Mouse (Mus musculus): Measurements from ENCODE around the gene Cldn12. TPM values are rescaled to one million over a fixed set of nuclear protein-coding genes. Genes with fewer than 3 reads are reported as not detected.

Cldn12 gene
- 10 to 100 TPM; 44.3 to 47.1 TPM for total RNA-seq (2021)

DNA sequence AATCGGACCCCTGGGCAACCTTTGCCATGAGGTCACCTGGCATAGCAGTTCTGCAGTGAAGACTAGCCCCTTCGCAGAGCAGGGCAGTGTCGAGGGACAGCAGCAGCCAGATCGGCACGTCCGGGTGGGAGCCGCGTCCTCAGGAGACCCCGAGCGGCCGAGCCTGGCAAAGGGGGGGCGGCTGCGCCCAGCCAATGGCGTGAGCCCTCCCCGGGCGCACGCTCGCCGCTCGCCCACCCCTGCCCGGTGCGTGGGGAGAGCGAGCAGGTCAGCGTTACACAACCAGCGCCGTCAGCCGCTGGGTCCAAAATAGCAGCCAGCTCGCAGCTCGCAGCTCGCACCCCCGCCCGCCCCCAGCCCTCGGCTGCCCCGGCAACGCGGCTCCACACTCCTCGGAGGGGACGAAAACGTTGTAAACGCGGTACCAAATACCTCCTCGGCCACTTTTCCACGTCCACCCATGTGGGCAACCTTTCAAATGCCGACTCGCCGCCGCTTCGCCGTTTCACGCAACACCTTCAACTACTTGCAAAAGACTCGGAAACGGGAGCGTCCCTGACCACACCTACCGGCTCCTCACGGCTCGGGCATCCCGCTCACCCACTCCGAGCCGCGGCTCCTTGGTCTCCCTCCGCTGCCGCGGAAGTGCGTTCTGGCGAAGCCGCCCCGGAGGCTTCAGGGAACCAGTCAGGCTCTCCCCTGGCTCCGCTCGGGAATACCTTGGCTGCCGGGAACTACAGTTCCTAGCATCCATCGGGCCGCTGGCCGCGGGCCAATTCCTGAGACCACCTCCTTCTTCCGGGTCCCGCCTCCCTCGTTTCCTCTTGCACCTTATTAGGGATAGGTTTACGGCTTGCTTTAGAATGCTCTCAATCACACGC lies at the start of gene Cldn12:
Gene Cldn12 (minus strand): TSS at position 763 of the 881 bp plus-strand sequence.
- intact Hi-C loops (cut with DNase I), result loop anchor here (5.0 kb wide), 1 partner anchor 43 kb away; the partner anchor contains the start of gene Gtpbp10
- DNase-seq (ENCODE audit: low spot score in 2 of 2), result peak; percentile 96 to 98

DNA sequence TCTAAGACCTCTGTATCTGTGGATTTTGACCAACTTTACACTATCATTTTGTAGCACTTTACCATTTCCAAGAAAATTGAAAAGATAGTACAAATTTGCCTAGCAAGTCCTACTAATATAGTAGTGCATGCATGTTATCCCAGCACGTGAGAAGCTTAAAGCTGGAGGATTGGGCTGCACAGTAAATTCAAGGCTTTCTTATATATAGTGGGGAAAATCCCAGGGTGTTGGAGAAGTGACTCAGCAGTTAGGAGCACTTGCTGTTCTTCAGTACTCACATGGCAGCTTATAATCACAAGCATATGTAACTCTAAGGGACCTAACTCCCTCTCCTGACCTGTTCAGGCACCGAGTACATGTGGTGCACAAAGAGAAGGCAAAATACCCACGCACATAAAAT lies 47.7 kb upstream of the Cldn12 start:
- no peak for DNase-seq (ENCODE audit: low spot score in 2 of 2)
- intact Hi-C loops (cut with DNase I), result no loop called here

DNA sequence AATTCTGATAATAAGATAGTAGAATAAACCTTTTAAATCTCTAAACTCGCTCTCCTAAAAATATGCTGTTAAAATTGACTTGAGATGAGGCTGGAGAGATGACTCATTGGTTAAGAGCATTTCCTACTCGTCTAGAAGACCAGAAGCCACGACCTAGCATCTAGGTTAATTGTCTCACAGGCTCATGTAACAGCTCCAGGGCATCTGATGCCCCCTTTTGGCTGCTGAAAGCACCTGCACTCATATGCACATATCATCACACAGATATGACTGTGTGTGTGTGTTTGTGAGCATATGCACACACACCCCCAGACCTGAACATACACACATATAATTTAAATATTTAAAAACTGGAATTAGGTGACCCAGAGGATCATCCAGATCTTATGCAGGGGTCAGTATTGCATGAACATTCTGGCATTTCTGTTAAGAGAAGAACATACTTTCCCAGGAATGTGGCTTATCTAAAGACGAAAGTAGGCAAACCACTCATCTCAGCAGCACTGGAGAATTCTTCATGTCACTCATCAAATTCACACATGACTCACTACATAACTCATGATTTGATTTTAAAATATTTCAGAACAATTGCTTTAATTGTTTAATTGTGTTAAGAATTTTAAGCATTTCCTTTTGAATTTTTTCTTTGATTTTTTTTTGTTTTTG lies 46.4 kb upstream of the Cldn12 start:
- intact Hi-C loops (cut with DNase I), result no loop called here
- DNase-seq (ENCODE audit: low spot score in 2 of 2), result no peak

DNA sequence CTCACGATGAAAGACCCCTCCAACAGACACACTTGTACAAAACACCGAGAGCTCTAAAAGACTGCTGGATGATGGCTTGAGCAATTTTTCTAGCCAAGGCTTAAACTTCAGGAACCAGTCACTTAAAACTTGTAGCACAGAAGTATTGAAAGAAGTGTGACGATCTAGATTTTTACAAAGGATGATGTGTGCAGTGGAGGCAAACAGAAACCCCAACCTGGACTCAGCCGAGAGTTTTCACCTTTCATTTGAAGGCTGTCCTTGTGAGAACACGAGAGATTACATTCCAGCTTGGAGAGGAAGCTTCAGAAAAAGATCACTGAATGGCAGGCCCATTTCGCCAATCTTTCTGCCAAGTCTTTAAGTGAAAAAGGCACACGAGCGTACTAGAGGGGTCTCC lies 45.0 kb upstream of the Cldn12 start:
- intact Hi-C loops (cut with DNase I), result loop anchor here (5.0 kb wide), 1 partner anchor 47 kb away; the partner anchor contains the start of gene Cldn12
- no peak for DNase-seq (ENCODE audit: low spot score in 2 of 2)

DNA sequence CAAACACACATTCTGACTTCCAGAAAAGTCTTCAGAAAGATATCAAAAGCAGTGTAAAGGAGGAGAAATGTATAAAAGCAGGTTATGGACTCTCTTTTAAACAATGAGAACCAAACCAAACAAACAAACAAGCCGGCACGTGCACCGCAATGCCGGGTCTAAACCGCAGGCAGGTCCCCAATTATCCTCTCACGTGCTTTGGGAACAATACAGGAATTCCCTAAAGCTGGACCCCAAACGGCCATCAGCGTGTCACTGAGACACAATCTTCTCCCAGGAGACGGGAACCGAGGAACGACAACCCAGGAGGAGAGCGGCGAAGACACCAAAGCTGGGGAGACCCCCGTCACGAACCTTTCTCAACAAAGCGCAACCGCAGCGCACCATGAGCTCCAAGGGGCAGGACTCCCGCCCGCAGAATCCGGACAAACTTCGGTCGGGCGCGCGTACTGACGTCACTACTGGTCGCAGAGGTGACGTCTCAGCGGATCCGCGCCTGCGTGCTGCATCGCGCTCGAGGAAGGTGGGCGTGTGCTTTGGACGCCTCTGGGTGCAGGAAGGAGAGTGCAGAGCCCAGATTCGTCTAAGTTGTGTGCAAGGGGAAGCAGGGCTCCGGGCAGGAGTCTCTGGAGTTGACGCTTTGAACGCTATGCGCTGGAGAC lies 44.5 kb upstream of the Cldn12 start, which contains the start of gene Gtpbp10:
Gene Gtpbp10 (minus strand): TSS at position 460 of the 662 bp plus-strand sequence.
- DNase-seq (ENCODE audit: low spot score in 2 of 2), result peak; percentile 92 to 93
- intact Hi-C loops (cut with DNase I), result loop anchor here (5.0 kb wide), 1 partner anchor 47 kb away; the partner anchor contains the start of gene Cldn12

DNA sequence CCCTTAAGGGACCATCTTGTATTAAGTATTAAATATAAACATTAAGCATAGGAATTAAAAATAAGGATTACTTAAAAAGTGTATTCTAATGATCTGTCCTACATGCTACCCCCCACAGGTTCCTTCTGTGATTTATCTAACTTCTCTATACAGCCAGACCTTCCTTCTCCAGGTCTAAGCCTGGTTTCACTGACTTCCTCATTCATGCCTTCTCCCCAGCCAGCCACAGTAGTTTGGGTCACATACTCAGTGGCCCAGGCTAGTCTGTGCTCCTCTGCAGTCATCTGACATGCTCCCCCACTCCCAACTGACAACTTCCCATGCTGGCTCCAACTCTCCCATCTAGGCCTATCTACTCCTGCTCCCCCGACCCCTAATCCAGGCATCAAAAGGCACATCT lies 36.4 kb upstream of the Cldn12 start:
- DNase-seq (ENCODE audit: low spot score in 2 of 2), result no peak
- intact Hi-C loops (cut with DNase I), result no loop called here

DNA sequence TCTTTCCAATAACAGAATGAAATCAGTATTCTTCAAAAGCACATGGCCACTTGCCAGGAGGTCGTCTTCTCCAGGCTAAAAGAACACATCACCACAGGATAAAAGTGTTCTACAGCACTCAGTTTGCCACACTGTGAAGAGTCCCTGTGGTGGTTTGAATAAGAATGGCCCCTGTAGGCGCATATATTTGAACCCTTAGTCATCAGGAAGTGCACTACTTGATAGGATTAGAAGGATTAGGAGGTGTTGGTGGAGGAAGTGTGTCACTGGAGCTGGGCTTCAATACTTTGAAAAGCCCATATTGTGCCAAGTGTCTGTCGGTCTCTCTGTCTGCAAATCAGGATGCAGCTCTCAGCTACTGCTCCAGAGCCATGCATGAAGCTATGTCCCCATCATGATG lies 25.6 kb upstream of the Cldn12 start:
- DNase-seq (ENCODE audit: low spot score in 2 of 2), result no peak
- intact Hi-C loops (cut with DNase I), result no loop called here

DNA sequence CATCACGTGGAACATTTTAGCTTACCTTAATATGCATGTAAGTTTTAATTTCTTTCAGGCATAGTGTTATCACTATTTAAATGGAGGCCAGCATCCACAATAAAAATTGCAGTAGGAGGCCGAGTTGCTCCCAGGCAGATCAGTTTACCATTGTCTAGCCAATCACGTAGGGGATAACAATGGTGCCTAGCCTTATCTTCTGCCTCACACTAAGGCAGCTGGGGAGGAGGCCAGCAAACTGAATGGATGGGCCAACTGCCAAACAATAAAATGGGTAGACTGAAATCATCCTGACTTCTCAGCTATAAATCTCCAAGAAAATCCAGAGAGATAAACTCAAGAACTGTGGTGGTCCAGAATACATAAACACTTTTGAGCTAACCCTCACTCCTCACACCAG lies 25.0 kb upstream of the Cldn12 start:
- intact Hi-C loops (cut with DNase I), result no loop called here
- no peak for DNase-seq (ENCODE audit: low spot score in 2 of 2)

DNA sequence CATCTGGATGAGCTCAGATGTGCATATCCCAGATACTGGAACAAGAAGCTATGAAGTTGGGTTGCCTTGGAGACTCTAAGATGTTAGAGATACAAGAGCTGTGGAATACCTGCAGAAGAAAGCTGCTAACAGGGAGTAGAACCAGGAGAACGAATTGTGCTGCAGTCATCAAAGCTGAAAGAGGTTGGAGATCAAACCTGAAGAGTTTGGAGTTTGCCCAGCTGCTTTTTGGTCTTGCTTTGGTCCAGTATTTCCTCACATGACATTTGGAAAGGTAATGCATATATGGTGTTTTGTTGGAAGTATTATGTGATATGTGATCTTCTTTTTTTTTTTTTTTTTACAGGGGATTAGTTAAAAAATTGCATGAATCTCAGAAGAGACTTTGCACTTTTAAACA lies 21.4 kb upstream of the Cldn12 start:
- intact Hi-C loops (cut with DNase I), result no loop called here
- DNase-seq (ENCODE audit: low spot score in 2 of 2), result no peak

DNA sequence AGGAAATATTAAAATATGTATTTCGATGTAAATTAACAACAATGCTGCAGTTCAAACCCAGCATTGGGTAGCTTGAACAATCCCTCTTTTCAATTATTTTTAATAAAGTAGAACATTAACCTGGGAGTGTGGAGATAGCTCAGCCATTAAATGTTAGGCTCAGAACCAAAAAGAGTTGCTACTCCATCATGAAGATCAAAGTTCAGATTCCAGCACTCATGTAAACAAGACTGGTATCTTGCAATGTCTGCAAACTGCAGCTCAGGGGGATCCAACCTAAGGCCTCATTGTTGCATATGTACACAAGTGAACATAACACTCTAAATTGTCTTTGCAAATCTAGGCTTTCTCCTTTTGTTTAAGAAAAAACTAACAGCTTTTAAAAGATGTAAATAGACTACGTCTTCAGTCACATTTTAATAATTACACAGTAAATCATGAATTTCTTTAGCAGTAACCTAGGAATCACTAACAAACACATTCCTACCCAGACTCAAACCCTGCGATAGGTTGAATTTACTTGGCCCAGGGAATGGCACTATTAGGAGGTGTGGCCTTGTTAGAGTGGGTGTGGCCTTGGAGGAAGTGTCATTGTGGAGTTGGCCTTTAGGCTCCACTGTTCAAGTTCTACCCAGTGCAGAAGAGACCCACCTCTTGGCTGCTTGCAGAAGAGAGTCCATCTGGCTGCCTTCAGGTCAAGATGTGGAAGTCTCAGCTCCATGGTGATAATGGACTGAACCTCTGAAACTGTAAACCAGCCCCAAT lies 19.1 kb upstream of the Cldn12 start:
- DNase-seq (ENCODE audit: low spot score in 2 of 2), result no peak
- intact Hi-C loops (cut with DNase I), result no loop called here

DNA sequence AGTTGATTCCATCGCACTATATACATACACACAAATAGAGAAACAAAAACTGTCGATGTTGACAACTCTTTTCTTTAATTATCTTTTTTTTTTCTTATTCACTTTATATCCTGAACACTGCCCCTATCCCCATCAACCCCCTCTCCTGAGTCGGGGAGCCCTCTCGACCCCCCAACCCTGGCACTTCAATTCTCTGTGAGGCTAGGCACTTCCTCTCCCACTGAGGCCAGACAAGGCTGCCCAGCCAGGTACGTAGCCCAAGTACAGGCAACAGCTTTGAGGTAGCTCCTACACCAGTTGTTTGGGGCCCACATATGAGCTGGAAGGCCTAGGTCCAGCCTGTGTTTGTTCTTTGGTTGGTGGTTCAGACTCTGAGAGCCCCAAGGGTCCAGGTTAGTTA lies 653 bp upstream of the Cldn12 start:
- no peak for DNase-seq (ENCODE audit: low spot score in 2 of 2)
- intact Hi-C loops (cut with DNase I), result no loop called here

DNA sequence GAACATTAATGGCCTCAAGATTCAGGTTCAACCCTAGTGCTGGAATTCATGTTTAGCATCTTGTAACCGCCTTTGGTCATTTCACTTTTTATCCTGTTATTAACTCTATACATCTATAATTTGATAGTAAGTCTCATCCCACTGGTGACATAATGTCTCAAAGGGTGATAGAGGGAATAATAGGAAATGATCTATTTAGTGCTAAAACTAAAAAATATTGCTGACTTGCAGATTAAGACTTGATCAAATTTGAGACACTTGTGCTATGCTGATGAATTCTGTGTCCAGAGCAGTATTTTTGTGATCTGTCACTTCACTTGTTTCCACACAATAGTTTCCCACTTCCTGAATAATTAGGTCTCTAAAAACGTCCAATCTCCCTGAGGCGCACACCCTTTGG lies 3.4 kb downstream of the Cldn12 start:
- DNase-seq (ENCODE audit: low spot score in 2 of 2), result no peak
- intact Hi-C loops (cut with DNase I), result loop anchor here (5.0 kb wide), 1 partner anchor 46 kb away; the partner anchor contains the start of gene Gtpbp10

DNA sequence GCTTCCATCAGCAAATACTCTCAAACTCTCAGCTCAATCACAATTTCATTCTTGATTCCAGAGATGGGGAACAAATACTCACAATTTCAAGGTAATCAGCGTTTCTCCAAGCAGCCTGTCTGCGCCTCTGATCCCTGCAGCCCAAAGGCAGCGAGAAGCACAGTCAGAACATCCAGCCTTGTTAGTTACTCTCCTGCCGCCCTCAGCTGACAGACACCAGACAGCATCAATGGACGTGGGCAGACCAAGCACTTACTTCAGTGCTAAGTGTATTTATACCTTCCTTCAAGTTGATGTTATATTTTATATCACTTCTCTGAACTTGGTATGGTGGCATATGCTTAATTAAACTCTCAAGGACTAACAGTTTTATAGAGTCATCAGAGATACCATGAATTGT lies 3.8 kb downstream of the Cldn12 start:
- peak in 1 of 2 experiments; percentile 78 for DNase-seq (ENCODE audit: low spot score in 2 of 2)
- intact Hi-C loops (cut with DNase I), result loop anchor here (5.0 kb wide), 1 partner anchor 46 kb away; the partner anchor contains the start of gene Gtpbp10

DNA sequence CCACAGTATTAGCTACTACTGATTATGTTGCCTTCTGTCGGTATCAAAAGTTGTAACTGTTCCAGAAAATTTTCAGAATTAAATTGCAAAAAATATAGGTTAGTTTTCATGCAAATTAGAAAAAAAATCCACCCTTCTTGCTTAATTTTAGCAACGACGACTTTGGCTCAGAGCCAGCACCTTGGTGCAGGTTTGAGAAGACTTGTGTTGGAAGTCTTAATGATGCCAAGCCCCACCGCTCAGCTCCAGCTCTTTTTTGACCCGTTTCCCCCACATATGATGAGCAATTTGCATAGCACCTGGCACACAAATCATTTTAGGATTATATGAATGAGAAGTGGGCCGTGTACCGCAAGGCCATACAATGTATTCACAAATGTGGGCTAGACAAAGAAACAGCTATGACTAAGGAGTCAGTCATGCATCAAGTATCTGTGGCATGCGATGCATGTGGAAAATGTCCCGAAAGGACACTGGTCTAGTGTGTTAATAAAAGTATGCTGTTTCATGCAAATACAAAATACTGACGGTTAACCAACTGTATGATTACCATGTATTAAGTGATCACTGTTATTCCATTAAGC lies 4.4 kb downstream of the Cldn12 start:
- intact Hi-C loops (cut with DNase I), result loop anchor here (5.0 kb wide), 1 partner anchor 47 kb away; the partner anchor contains the start of gene Gtpbp10
- peak in 1 of 2 experiments; percentile 48 for DNase-seq (ENCODE audit: low spot score in 2 of 2)

DNA sequence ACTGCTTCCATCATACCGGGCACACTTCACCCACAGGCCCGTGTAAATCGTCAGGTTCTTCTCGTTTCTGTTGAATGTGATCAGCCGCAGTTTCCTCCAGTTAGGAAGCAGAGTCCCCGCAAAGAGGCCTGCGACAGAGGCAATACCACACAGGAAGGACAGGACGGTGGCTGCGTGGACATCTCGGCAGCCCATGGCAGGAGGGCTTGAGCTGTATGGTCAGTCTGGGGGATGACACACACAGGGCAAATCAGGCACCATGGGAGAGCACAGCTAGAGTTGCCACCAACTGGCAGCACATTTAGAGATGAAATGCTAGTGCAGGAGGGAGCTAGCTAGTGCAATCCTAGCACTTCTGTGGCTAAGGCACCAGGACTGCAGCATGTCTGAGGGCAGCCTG lies 6.5 kb downstream of the Cldn12 start:
- no peak for DNase-seq (ENCODE audit: low spot score in 2 of 2)
- intact Hi-C loops (cut with DNase I), result no loop called here

DNA sequence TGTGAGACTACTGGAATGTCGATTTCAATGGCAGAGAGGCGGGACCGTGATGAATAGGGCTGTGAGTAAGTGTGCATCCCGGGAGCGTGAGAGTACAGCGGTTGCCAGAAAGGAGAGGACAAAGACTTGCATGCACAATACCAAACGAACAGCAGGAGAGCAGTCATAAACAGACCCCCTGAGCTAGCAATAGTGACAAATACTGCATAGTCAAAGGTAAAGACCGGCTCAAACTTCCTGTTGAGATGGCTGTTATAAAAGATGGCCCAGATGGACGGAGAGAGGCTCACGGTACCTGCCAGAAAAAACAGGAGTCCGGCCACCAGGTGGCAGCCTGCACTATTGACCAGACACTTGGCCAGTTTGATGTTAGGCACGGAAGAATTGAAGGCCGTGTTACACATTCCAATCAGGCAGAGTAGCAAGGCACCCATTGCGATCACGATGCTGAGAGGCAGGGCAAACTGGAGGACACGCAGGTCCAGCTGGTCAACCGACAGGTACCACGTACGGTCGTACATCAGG lies 7.0 kb downstream of the Cldn12 start:
- peak; percentile 58 to 63 for DNase-seq (ENCODE audit: low spot score in 2 of 2)
- intact Hi-C loops (cut with DNase I), result no loop called here

DNA sequence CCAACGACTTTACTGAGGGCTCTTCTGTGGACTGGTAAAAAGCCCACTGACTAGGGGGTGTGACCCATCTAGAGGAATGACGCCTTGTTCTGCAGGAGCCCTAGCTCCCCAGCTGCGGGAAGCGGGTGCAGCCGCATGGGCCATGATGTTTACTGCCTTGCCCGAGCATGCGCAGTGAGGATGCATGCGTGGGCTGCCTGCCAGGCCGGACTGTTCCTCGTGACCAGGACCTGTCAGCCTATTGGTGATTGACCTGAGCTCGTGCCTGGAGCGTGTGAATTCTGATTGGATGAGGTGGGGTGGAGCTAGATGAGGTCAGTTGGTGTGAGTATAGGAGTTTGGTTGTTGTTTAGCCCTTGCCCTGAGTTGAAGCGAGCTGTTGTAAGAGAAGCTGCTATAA lies 10.3 kb downstream of the Cldn12 start:
- intact Hi-C loops (cut with DNase I), result no loop called here
- no peak for DNase-seq (ENCODE audit: low spot score in 2 of 2)

DNA sequence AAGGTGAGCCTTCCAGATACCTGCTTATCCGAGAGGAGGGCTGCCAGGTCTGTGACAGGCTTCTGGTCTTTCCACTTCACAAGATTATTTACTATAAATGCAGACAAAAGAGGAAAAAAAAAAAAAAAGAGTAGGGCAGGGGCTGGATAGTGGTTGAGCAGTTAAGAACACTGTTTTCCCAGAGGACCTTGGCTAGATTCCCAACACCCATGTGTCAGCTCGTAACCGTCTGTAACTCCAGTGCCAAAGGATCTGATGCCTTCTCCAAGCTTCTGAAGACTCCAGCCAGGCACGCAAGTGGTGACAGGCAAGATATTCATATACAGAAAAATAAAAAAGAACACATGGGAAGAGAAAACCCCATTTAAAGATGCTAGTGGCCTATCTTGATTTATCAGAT lies 11.4 kb downstream of the Cldn12 start:
- no peak for DNase-seq (ENCODE audit: low spot score in 2 of 2)
- intact Hi-C loops (cut with DNase I), result no loop called here

DNA sequence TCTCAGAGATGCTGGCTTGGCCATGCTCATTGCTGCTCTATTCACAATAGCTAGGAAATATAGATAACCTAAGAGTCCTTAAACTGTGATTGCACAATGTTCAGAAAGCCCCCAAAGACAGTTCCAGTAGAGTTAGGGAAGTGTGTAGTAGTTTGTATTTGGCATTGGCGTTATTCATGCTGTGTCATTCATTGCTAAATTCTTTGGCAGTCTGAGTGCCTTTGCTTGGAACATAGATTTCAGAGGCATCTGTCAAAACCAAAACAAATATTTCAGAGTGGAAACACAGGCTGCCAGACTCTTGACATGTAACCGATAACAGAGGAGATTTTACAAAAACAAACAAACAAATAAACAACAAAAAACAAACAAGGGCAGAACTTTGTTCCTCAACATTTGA lies 13.2 kb downstream of the Cldn12 start:
- intact Hi-C loops (cut with DNase I), result no loop called here
- DNase-seq (ENCODE audit: low spot score in 2 of 2), result no peak

All from left cerebral cortex, postnatal 25 days (tissue).